7 mouse cellular contexts compared by ENCODE assay signal in the genomic region with DNA sequence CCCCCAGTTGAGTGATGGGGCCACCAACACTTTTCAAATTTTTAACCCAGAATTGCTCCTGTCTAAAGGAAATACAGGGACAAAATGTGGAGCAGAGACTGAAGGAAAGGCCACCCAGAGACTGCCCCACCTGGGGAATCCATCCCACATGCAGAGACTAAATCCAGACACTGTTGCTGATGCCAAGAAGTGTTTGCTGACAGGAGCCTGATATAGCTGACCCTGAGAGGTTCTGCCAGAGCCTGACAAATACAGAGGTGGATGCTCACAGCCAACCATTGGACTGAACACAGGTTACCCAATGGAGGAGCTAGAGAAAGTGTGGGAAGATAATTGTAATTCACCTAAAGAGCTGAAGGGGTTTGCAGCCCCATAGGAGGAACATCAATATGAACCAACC.
DNase-seq lines count a peak whose midpoint lies in the region; ATAC-seq and TF ChIP-seq lines count a peak whose summit lies in the region.
"Not testable (repeated sequence)": the region's sequence is repeated elsewhere in the genome, so short reads cannot be mapped to it uniquely, and the experiment has no call there.

No protein-coding gene starts in this region.

- ATAC-seq in heart, embryonic 16.5 days (replicated peaks; ENCODE audit: extremely low read depth, insufficient read depth, low FRiP score): peak; percentile 41; the same call in 1 of the 2 replicates
- ATAC-seq in heart, postnatal 0 days (ENCODE audit: insufficient read depth, low read depth): peak; percentile 57; the same call in 1 of the 2 replicates
- ATAC-seq in liver, embryonic 12.5 days; liver, embryonic 13.5 days (ENCODE audit: low read depth); liver, embryonic 15.5 days (ENCODE audit: insufficient read depth): not testable (repeated sequence)

- not testable (repeated sequence) for H3K9me3 ChIP-seq in heart, embryonic 16.5 days (replicated peaks; ENCODE audit: control insufficient read depth, low read length); heart, postnatal 0 days (replicated peaks; ENCODE audit: control insufficient read depth, low read length); liver, embryonic 12.5 days (replicated peaks); liver, embryonic 13.5 days (replicated peaks); liver, embryonic 15.5 days (replicated peaks)

- not testable (repeated sequence) for H3K4me2 ChIP-seq in heart, embryonic 16.5 days (ENCODE audit: low read depth, low read length); heart, postnatal 0 days (ENCODE audit: low read depth, low read length); liver, embryonic 12.5 days; liver, embryonic 13.5 days; liver, embryonic 15.5 days

- H3K36me3 ChIP-seq in heart, embryonic 16.5 days (ENCODE audit: control insufficient read depth, insufficient read depth); heart, postnatal 0 days (replicated peaks; ENCODE audit: control insufficient read depth, insufficient read depth, low read length); liver, embryonic 12.5 days; liver, embryonic 13.5 days; liver, embryonic 15.5 days (replicated peaks): not testable (repeated sequence)

- intact Hi-C loops in heart, postnatal 10 days (cut with DNase I): not testable (repeated sequence)

- TF ChIP-seq EP300 in heart, postnatal 0 days (IDR thresholded peaks at IDR 0.05; ENCODE audit: low read depth): not testable (repeated sequence)

- DNase-seq in heart, adult 11 months: peak; percentile 87
- DNase-seq in heart, postnatal 0 days (ENCODE audit: low spot score); liver, embryonic 13.5 days: not testable (repeated sequence)
- peak; percentile 15 to 25 for DNase-seq in heart, postnatal 10 days

- not testable (repeated sequence) for H3K27ac ChIP-seq in heart, embryonic 16.5 days (ENCODE audit: low read length); heart, postnatal 0 days (ENCODE audit: low read depth)
- H3K27ac ChIP-seq in liver, embryonic 12.5 days: peak overlapping the region; percentile 94; the same call in 1 of the 2 replicates
- peak overlapping the region; percentile 96; the same call in 1 of the 2 replicates for H3K27ac ChIP-seq in liver, embryonic 13.5 days
- 0 out of 2 replicates have a peak overlapping the region, but pooled peaks have one; percentile 92 for H3K27ac ChIP-seq in liver, embryonic 15.5 days (replicated peaks)

- not testable (repeated sequence) for H3K27me3 ChIP-seq in heart, embryonic 16.5 days (ENCODE audit: control insufficient read depth, insufficient read depth, low read length); heart, postnatal 0 days (ENCODE audit: control insufficient read depth, insufficient read depth, low read length); liver, embryonic 12.5 days (replicated peaks); liver, embryonic 13.5 days; liver, embryonic 15.5 days

- H3K4me1 ChIP-seq in heart, embryonic 16.5 days (ENCODE audit: control insufficient read depth, insufficient read depth, low read length); heart, postnatal 0 days (ENCODE audit: control insufficient read depth, insufficient read depth): not testable (repeated sequence)
- H3K4me1 ChIP-seq in liver, embryonic 12.5 days: peaks cover 33% of the 10 kb centered on the region
- peaks cover 36% of the 10 kb centered on the region for H3K4me1 ChIP-seq in liver, embryonic 13.5 days (replicated peaks)
- H3K4me1 ChIP-seq in liver, embryonic 15.5 days (replicated peaks): peaks cover 23% of the 10 kb centered on the region

- H3K9ac ChIP-seq in heart, embryonic 16.5 days (ENCODE audit: low read length); heart, postnatal 0 days (replicated peaks; ENCODE audit: low read depth, low read length); liver, embryonic 12.5 days; liver, embryonic 13.5 days; liver, embryonic 15.5 days: not testable (repeated sequence)

- not testable (repeated sequence) for TF ChIP-seq CTCF in heart, postnatal 0 days (IDR thresholded peaks at IDR 0.05; ENCODE audit: low read depth)

- H3K4me3 ChIP-seq in heart, embryonic 16.5 days (ENCODE audit: low read length); heart, postnatal 0 days (ENCODE audit: low read depth, low read length); liver, embryonic 12.5 days; liver, embryonic 13.5 days (replicated peaks); liver, embryonic 15.5 days (replicated peaks): not testable (repeated sequence)
